Mouse (Mus musculus) limb, embryonic 13.5 days (tissue): ENCODE measurements around the gene Trim46. TPM values are rescaled to one million over a fixed set of nuclear protein-coding genes. Genes with fewer than 3 reads are reported as not detected.

ENCODE experiments used
- ATAC-seq: fragments of 200-750 bp; cut with Nextera tagmentation; 2 replicates; pipeline ENCODE4 v1.8.0; 2017; ENCODE audit warnings: low read depth, moderate number of reproducible peaks, moderate TSS enrichment; ENCODE audit not compliant: low FRiP score
- H3K27ac ChIP-seq: fragments of 300-500 bp; sonication (generic); 2 replicates; pipeline ENCODE4 v1.5.1; 2015; ENCODE audit warnings: inconsistent platforms, mild to moderate bottlenecking, moderate library complexity
- H3K27me3 ChIP-seq: fragments of 300-500 bp; sonication (generic); 2 replicates; pipeline ENCODE4 v1.6.1; 2015; ENCODE audit warnings: mild to moderate bottlenecking, inconsistent platforms
- H3K36me3 ChIP-seq: fragments of 300-500 bp; sonication (generic); 2 replicates; pipeline ENCODE4 v1.6.1; 2015; ENCODE audit warnings: inconsistent platforms, mild to moderate bottlenecking, moderate library complexity
- H3K4me1 ChIP-seq: fragments of 300-500 bp; sonication (generic); 2 replicates; pipeline ENCODE4 v1.6.1; 2015; ENCODE audit warnings: inconsistent platforms
- H3K4me2 ChIP-seq: fragments of 300-500 bp; sonication (generic); replicated peaks from 2 replicates; pipeline ENCODE4 v1.6.1; 2015; ENCODE audit warnings: inconsistent platforms, mild to moderate bottlenecking, moderate library complexity
- H3K4me3 ChIP-seq: fragments of 300-500 bp; sonication (generic); 2 replicates; pipeline ENCODE4 v1.5.1; 2015; ENCODE audit warnings: moderate library complexity, mild to moderate bottlenecking, inconsistent platforms
- H3K9ac ChIP-seq: fragments of 300-500 bp; sonication (generic); 2 replicates; pipeline ENCODE4 v1.6.1; 2015; ENCODE audit warnings: mild to moderate bottlenecking, inconsistent platforms
- H3K9me3 ChIP-seq: fragments of 300-500 bp; sonication (generic); 2 replicates; pipeline ENCODE4 v1.6.1; 2016; ENCODE audit warnings: inconsistent platforms
- WGBS: fragments of 180-500 bp; shearing (Covaris S2); methylation state at CpG from one replicate; pipeline ENCODE4 v1.1.7; 2015; 5-methylcytosine and 5-hydroxymethylcytosine counted together
- polyA plus RNA-seq: library from polyadenylated mRNA; unstranded; fragments of >200 nt; fragmentation: Nextera tagmentation; extraction: Ambion mirVana; gene quantifications from 2 replicates; pipeline ENCODE4 v1.2.1, GENCODE M21; 2015

The Trim46 gene
- polyA plus RNA-seq = 6.1 and 6.8 TPM in 2 replicates

GRCm38 (mm10) chr3:89246261-89247100 is at the start of gene Trim46:
Gene Trim46, minus strand, starts transcription at chr3:89246309.
- under 1% methylated on average over 42 of the region's 42 CpGs for WGBS
- H3K27me3 ChIP-seq = no peaks in the 10 kb centered on the region
- H3K4me3 ChIP-seq = peak within 1 kb of the TSS; percentile 77
- peaks cover 29% of the 10 kb centered on the region for H3K36me3 ChIP-seq
- ATAC-seq = peak; percentile 73
- peak within 1 kb of the TSS; percentile 91 for H3K4me2 ChIP-seq
- H3K4me1 ChIP-seq = peaks cover 52% of the 10 kb centered on the region
- peak within 1 kb of the TSS; percentile 87 for H3K9ac ChIP-seq
- no peaks in the 10 kb centered on the region for H3K9me3 ChIP-seq
- peak within 1 kb of the TSS; percentile 74 for H3K27ac ChIP-seq

DNA sequence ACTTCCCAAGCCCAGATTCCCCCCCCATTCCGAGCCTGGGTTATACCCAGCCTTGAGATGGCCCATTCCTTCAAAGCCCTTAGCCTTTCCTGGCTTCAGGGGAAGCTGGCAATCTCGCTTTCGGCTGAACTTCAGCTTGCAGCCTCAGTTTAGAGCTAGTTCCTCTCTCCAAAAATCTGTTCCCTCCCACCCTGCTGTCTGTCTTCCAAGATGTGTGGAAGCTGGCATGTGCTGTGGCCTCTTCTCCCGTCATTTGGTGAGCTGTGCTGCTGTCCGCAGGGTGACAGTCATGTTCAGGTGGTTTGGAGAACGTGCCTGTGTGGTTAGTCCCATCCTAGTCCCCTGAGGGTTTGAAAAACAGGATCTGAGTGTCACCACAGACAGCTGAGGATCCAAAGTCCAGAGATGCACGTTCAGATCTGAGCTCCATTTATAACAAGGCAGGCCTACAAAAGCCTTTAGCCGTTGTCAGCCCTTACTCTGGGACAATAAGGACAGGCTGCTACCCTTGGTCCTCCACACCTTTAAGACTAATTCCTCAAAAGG is 49.6 kb upstream of the Trim46 start:
- Histone ChIP-seq H3K36me3 (no peaks in the 10 kb centered on the region), H3K4me1 (peaks cover 31% of the 10 kb centered on the region), H3K27me3 (no peaks in the 10 kb centered on the region), H3K4me3 (no peak overlapping the region), H3K27ac (no peak overlapping the region), H3K9ac (no peak overlapping the region), H3K9me3 (no peaks in the 10 kb centered on the region), H3K4me2 (no peak overlapping the region)
- WGBS = 80% methylated on average over 8 of the region's 8 CpGs
- ATAC-seq = no peak

GRCm38 (mm10) chr3:89294195-89294594 is 48.1 kb upstream of the Trim46 start:
- no peak overlapping the region for H3K27ac ChIP-seq
- H3K9ac ChIP-seq = no peak overlapping the region

DNA sequence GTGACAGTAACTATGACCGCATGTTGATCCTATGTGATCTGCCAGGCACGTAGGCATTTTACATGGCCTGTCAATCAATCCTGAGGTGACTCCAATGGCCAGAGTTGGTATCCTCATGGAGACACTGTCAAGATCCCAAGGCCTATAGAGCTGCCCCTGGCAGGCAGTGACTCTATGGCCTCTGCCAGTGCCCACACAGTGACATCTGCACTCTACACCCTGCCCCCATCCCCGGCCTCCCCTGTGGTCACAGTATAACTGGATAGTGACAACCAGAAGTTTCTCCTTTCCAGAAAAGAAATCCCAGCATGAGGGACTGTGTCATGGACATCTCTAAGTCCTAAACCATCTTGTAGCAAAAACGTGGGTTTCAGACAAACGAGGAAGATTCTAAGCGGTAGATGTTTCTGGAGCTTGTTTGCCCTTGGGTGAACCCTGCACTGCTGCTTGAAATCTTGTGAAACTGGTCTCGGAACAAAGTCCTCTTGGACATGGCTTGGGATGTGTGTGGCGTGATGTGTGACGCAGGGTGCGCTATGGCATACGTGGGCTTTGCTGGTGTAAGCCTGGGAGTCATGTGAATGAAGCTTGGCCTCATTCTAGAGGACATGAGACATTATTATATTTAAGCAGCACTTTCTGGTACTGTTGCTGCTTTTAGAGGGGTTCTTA is 47.3 kb upstream of the Trim46 start:
- WGBS = 90% methylated on average over 11 of the region's 11 CpGs
- peaks cover 26% of the 10 kb centered on the region for H3K4me1 ChIP-seq
- no peak overlapping the region for H3K9ac ChIP-seq
- no peaks in the 10 kb centered on the region for H3K36me3 ChIP-seq
- H3K27ac ChIP-seq = no peak overlapping the region
- ATAC-seq = no peak
- H3K4me2 ChIP-seq = no peak overlapping the region
- H3K4me3 ChIP-seq = no peak overlapping the region
- no peaks in the 10 kb centered on the region for H3K9me3 ChIP-seq
- H3K27me3 ChIP-seq = no peaks in the 10 kb centered on the region

More at GRCm38 (mm10) chr3:89294195-89294594, 48.1 kb upstream of the Trim46 start:
- Histone ChIP-seq H3K4me1 (peaks cover 23% of the 10 kb centered on the region), H3K9me3 (no peaks in the 10 kb centered on the region), H3K36me3 (no peaks in the 10 kb centered on the region), H3K27me3 (no peaks in the 10 kb centered on the region), H3K4me3 (no peak overlapping the region), H3K4me2 (no peak overlapping the region)
- WGBS = 74% methylated on average over 5 of the region's 5 CpGs
- ATAC-seq = no peak

GRCm38 (mm10) chr3:89292303-89292702 is 46.2 kb upstream of the Trim46 start:
- Histone ChIP-seq H3K4me1 (peaks cover 34% of the 10 kb centered on the region), H3K9ac (no peak overlapping the region), H3K27ac (no peak overlapping the region; the same call in 1 of the 2 replicates), H3K36me3 (no peaks in the 10 kb centered on the region), H3K27me3 (no peaks in the 10 kb centered on the region), H3K4me2 (no peak overlapping the region), H3K4me3 (no peak overlapping the region), H3K9me3 (no peaks in the 10 kb centered on the region)
- WGBS = 49% methylated on average over 5 of the region's 5 CpGs
- 0 out of 2 replicates have a peak, but pooled peaks have one; percentile 37 for ATAC-seq

- H3K4me1 ChIP-seq = peaks cover 34% of the 10 kb centered on the region
- H3K4me3 ChIP-seq = no peak overlapping the region
- no peaks in the 10 kb centered on the region for H3K36me3 ChIP-seq
- ATAC-seq = no peak
- no peaks in the 10 kb centered on the region for H3K27me3 ChIP-seq
- H3K27ac ChIP-seq = no peak overlapping the region; the same call in 1 of the 2 replicates
- H3K9me3 ChIP-seq = no peaks in the 10 kb centered on the region
- no peak overlapping the region for H3K4me2 ChIP-seq
- no peak overlapping the region for H3K9ac ChIP-seq
- 65% methylated on average over 10 of the region's 10 CpGs for WGBS
Observed at GRCm38 (mm10) chr3:89291874-89292273, 45.8 kb upstream of the Trim46 start.

DNA sequence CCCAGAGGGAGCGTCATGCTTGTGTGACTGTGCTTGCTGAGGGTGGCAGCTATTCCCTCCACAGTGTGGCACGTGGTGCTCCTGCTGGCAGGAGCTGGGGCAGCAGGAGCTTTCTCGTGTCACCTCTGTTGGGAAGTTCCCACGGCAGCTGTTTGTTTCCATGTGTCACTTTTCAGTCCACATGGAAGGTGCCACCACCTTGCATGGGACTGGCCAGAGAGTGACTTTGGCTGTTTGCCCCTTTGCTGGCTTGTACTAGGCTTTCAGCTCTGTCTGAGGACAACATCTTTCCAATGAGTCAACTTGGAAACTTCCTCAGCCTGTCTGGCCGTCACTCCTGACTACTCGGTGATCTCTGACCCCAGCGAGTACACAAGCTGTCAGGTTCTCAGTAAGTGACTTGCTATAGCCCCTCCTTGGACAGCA is 42.4 kb upstream of the Trim46 start:
- WGBS = 50% methylated on average over 7 of the region's 7 CpGs
- no peak overlapping the region for H3K4me3 ChIP-seq

DNA sequence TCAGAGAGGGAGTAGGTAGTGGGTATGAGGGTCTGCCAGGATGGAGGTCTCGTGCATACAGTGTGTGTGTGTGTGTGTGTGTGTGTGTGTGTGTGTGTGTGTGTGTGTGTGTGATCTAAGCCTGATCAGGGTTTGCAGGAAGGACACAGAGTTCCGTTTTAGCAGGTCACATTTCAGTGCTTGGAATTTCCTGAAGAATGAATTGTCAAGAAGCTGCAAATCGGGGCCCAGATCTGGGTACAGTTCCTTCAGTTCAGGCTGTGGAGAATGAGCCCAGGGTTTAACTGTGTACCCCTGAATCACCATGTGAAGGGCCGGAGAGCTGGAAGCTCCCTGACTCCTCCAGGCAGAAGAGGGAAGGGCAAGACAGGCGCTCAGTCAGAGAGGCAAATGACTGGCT is 41.2 kb upstream of the Trim46 start:
- H3K4me3 ChIP-seq = no peak overlapping the region
- no peaks in the 10 kb centered on the region for H3K9me3 ChIP-seq
- no peak overlapping the region for H3K27ac ChIP-seq
- no peak for ATAC-seq
- no peaks in the 10 kb centered on the region for H3K36me3 ChIP-seq
- 55% methylated on average over 5 of the region's 5 CpGs for WGBS
- peaks cover 36% of the 10 kb centered on the region for H3K4me1 ChIP-seq
- H3K9ac ChIP-seq = 0 out of 2 replicates have a peak overlapping the region, but pooled peaks have one; percentile 36
- no peaks in the 10 kb centered on the region for H3K27me3 ChIP-seq
- no peak overlapping the region for H3K4me2 ChIP-seq

More for the DNA sequence above, 42.4 kb upstream of the Trim46 start:
- H3K9ac ChIP-seq = no peak overlapping the region
- H3K36me3 ChIP-seq = no peaks in the 10 kb centered on the region
- no peaks in the 10 kb centered on the region for H3K27me3 ChIP-seq
- ATAC-seq = no peak
- peaks cover 38% of the 10 kb centered on the region for H3K4me1 ChIP-seq
- H3K27ac ChIP-seq = no peak overlapping the region
- H3K4me2 ChIP-seq = no peak overlapping the region
- H3K9me3 ChIP-seq = no peaks in the 10 kb centered on the region

DNA sequence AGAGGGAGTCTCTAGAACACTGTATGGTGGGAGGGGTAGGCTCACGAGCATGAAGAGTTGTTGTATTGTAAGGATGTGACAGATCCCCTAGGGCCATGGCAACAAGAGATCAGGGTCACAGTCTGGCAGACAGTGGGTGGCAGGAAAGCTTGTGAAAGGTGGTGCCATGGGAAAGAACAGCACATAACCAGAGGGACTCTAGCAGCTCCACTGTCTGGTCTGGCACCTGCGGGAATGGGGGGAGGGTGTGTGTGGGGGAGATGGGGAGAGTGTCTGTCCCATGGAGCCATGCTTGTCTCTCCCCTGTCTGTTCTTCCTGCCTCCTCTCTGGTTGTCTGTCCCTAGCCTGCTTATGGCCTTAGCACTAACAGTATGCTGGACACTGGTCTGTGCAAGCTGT is 39.4 kb upstream of the Trim46 start:
- Histone ChIP-seq H3K4me3 (no peak overlapping the region), H3K4me2 (no peak overlapping the region), H3K9ac (no peak overlapping the region), H3K27me3 (peaks cover 7% of the 10 kb centered on the region; the same call in 1 of the 2 replicates), H3K4me1 (peaks cover 31% of the 10 kb centered on the region), H3K27ac (no peak overlapping the region), H3K9me3 (no peaks in the 10 kb centered on the region), H3K36me3 (no peaks in the 10 kb centered on the region)
- ATAC-seq = no peak
- WGBS = 49% methylated on average over 2 of the region's 2 CpGs

DNA sequence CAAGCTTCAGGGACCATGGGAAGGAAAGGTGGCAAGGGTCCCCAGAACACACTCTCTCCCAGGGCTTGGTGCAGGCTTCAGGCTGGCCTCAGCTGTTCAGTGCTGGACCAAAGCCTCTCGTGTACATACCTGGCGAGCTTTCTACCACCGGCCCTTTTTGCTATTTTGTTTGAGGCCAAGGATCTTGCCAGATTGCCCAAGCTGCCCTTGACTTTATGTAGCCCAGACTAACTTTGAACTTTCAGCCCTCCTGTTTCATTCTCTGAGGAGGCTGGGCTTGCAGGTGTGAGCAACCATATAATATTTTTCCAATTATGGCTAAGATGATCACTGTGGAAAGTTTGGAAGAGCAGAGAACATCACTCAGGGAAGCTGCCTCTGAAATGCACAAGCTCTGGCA is 38.2 kb upstream of the Trim46 start:
- ATAC-seq = no peak
- peaks cover 37% of the 10 kb centered on the region for H3K4me1 ChIP-seq
- H3K9me3 ChIP-seq = no peaks in the 10 kb centered on the region

GRCm38 (mm10) chr3:89282291-89282643 is 36.2 kb upstream of the Trim46 start:
- H3K9me3 ChIP-seq = no peaks in the 10 kb centered on the region
- no peak overlapping the region for H3K9ac ChIP-seq
- H3K4me3 ChIP-seq = no peak overlapping the region
- H3K4me1 ChIP-seq = peaks cover 46% of the 10 kb centered on the region
- H3K36me3 ChIP-seq = no peaks in the 10 kb centered on the region
- peak overlapping the region; percentile 96; the same call in 1 of the 2 replicates for H3K4me2 ChIP-seq
- no peak for ATAC-seq
- 26% methylated on average over 4 of the region's 4 CpGs for WGBS
- H3K27me3 ChIP-seq = peaks cover 12% of the 10 kb centered on the region; the same call in 1 of the 2 replicates
- H3K27ac ChIP-seq = no peak overlapping the region

More for the DNA sequence above, 38.2 kb upstream of the Trim46 start:
- peaks cover 12% of the 10 kb centered on the region; the same call in 1 of the 2 replicates for H3K27me3 ChIP-seq
- H3K4me2 ChIP-seq = no peak overlapping the region
- 81% methylated on average over 3 of the region's 3 CpGs for WGBS
- no peak overlapping the region for H3K9ac ChIP-seq
- H3K36me3 ChIP-seq = no peaks in the 10 kb centered on the region
- no peak overlapping the region for H3K4me3 ChIP-seq
- no peak overlapping the region for H3K27ac ChIP-seq
